Mouse (Mus musculus) stomach, embryonic 16.5 days (tissue): ENCODE measurements around the gene Actl6b. TPM values are rescaled to one million over a fixed set of nuclear protein-coding genes. Genes with fewer than 3 reads are reported as not detected.

Source experiments
- ATAC-seq: fragments of 200-750 bp; cut with Nextera tagmentation; 2 replicates; pipeline ENCODE4 v1.8.0; 2017; ENCODE audit warnings: moderate number of reproducible peaks, moderate TSS enrichment; ENCODE audit not compliant: insufficient read depth, low FRiP score
- H3K27ac ChIP-seq: fragments of 300-500 bp; sonication (generic); 2 replicates; pipeline ENCODE4 v1.5.1; 2014; ENCODE audit warnings: low read length
- H3K27me3 ChIP-seq: fragments of 300-500 bp; sonication (generic); 2 replicates; pipeline ENCODE4 v1.6.1; 2014; ENCODE audit warnings: low read length, control low read depth, mixed read lengths; ENCODE audit not compliant: control insufficient read depth, insufficient read depth
- H3K36me3 ChIP-seq: fragments of 300-500 bp; sonication (generic); 2 replicates; pipeline ENCODE4 v1.6.1; 2014; ENCODE audit warnings: low read length; ENCODE audit not compliant: control insufficient read depth, insufficient read depth
- H3K4me1 ChIP-seq: fragments of 300-500 bp; sonication (generic); 2 replicates; pipeline ENCODE4 v1.6.1; 2014; ENCODE audit warnings: low read length, control low read depth, mixed read lengths; ENCODE audit not compliant: control insufficient read depth, insufficient read depth
- H3K4me2 ChIP-seq: fragments of 300-500 bp; sonication (generic); 2 replicates; pipeline ENCODE4 v1.6.1; 2014; ENCODE audit warnings: low read depth, low read length, mixed read lengths
- H3K4me3 ChIP-seq: fragments of 300-500 bp; sonication (generic); replicated peaks from 2 replicates; pipeline ENCODE4 v1.5.1; 2014; ENCODE audit warnings: mild to moderate bottlenecking, low read length
- H3K9ac ChIP-seq: fragments of 300-500 bp; sonication (generic); 2 replicates; pipeline ENCODE4 v1.6.1; 2014; ENCODE audit warnings: low read length
- H3K9me3 ChIP-seq: fragments of 300-500 bp; sonication (generic); replicated peaks from 2 replicates; pipeline ENCODE4 v1.6.1; 2016; ENCODE audit warnings: low read length, control low read depth; ENCODE audit not compliant: control insufficient read depth
- WGBS: fragments of 180-500 bp; shearing (Covaris S2); extraction: QIAGEN DNeasy Blood & Tissue Kit; methylation state at CpG from one replicate; pipeline ENCODE4 v1.1.7; 2014; 5-methylcytosine and 5-hydroxymethylcytosine counted together
- polyA plus RNA-seq: library from polyadenylated mRNA; unstranded; fragments of >200 nt; fragmentation: Nextera tagmentation; extraction: Ambion mirVana; gene quantifications from 2 replicates; pipeline ENCODE4 v1.2.1, GENCODE M21; 2015

The Actl6b gene
- polyA plus RNA-seq, 1 experiment from 2014 or later = 3.6 TPM

DNA sequence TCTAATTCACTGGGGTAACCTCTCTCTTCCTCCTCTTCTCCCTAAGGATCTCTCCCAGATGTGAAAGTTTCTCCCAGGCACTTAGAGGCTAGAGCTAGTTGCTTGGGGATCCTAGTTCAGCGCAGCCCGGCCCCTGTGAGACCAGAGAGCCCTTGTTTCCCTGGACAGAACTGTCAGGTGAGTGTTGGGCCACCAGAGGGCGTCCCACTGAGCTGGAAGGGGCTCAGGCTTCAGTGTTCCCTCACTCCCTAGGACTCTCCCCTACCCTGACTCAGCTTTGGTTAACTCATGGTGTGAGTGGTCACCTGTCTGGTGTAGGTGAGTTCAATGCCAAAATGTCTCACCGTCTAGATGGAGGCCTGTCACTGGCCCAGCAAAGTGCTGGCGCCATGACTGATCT is 34.9 kb upstream of the Actl6b start, which contains the start of gene Gigyf1:
Gene Gigyf1, plus strand, starts transcription at position 113 of the 400 bp plus-strand sequence.
- Histone ChIP-seq H3K27ac (no peak within 1 kb of the TSS), H3K4me3 (no peak within 1 kb of the TSS), H3K4me2 (no peak within 1 kb of the TSS), H3K9ac (no peak within 1 kb of the TSS), H3K36me3 (peaks cover 25% of the 10 kb centered on the region), H3K9me3 (no peaks in the 10 kb centered on the region), H3K27me3 (no peaks in the 10 kb centered on the region), H3K4me1 (no peaks in the 10 kb centered on the region)
- no peak for ATAC-seq
- 71% methylated on average over 5 of the region's 5 CpGs for WGBS

DNA sequence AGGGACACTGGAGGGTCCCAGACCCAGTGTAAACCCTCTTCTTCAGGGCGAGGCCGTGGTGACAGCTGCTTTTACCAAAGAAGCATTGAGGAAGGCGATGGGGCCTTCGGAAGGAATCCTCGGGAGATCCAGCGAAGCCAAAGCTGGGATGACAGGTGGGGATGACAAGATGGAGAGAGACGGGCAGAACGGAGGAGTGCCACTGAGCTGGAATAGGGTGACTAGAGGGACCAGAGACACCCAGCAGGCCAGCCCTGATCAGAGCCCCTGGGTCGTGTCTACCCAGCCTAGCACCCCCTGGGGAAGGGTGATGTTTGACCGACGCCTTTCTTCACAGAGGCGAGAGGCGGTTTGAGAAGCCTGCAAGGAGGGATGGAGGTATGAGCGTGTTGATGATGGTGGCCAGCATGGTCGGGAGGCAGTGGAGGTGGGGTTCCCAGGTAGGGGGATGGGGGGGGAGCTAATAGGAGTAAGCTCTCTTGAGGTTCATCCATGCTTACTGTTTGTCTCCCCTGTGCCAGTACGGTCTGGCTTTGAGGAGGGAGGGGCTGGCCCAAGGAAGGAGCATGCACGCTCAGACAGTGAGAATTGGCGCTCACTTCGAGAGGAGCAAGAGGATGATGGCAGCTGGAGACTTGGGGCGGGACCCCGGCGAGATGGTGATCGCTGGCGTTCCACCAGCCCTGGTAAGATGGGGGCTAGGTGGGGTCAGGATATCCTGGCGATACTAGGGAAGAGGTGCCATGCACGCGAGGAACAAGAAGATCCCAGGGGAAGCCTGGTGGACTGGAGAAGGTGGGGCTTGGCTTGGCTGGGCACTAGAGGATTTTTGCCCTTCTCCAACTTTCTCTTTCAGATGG is 33.4 kb upstream of the Actl6b start:
- no peak for ATAC-seq
- Histone ChIP-seq H3K9ac (no peak overlapping the region), H3K36me3 (peaks cover 31% of the 10 kb centered on the region), H3K4me2 (no peak overlapping the region), H3K9me3 (no peaks in the 10 kb centered on the region), H3K27me3 (no peaks in the 10 kb centered on the region), H3K4me1 (no peaks in the 10 kb centered on the region), H3K27ac (no peak overlapping the region), H3K4me3 (no peak overlapping the region)
- 91% methylated on average over 27 of the region's 27 CpGs for WGBS

DNA sequence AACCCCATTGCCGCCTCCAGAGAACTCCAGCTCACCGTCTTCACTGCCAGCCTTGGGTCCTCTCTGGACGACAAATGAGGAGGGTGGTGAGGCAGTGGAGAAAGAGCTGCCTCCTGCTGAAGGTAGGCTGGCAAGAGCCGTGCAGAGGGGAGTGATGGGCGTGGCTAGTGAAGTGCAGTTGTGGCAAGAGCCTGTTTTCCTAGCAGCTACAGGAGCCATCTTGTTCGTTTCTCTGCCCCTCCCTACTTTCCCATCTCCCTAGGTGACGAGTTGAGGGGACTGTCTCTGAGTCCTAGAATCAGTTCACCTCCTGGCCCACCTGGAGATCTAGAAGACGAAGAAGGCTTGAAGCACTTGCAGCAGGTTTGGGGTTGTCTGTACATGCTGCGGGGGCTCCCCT is 31.5 kb upstream of the Actl6b start:
- H3K4me3 ChIP-seq = no peak overlapping the region
- H3K36me3 ChIP-seq = peaks cover 31% of the 10 kb centered on the region
- peaks cover 5% of the 10 kb centered on the region for H3K4me1 ChIP-seq
- 76% methylated on average over 9 of the region's 9 CpGs for WGBS
- no peak overlapping the region for H3K27ac ChIP-seq
- no peaks in the 10 kb centered on the region for H3K27me3 ChIP-seq
- no peaks in the 10 kb centered on the region for H3K9me3 ChIP-seq
- no peak overlapping the region for H3K9ac ChIP-seq
- ATAC-seq = no peak
- no peak overlapping the region for H3K4me2 ChIP-seq

DNA sequence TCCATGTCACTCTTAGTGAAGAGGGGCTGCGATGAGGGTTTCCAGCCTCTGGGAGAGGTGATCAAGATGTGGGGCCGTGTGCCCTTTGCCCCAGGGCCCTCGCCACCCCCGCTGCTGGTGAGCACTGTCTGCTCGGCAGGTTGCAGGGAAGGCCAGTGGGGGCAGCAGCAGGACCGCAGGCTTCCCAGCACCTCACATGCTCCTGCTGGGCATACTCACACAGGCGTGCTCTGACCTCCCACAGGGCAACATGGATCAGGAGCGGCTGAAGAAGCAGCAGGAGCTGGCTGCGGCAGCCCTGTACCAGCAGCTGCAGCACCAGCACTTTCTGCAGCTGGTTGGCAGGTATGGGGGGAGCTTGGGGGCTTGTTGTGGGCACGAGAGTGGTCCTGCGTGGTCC is 30.6 kb upstream of the Actl6b start:
- H3K4me1 ChIP-seq = peaks cover 10% of the 10 kb centered on the region
- no peak overlapping the region for H3K4me2 ChIP-seq
- peaks cover 32% of the 10 kb centered on the region for H3K36me3 ChIP-seq
- H3K27me3 ChIP-seq = no peaks in the 10 kb centered on the region
- H3K9ac ChIP-seq = no peak overlapping the region
- 73% methylated on average over 11 of the region's 11 CpGs for WGBS
- H3K9me3 ChIP-seq = no peaks in the 10 kb centered on the region
- no peak for ATAC-seq
- no peak overlapping the region for H3K4me3 ChIP-seq
- H3K27ac ChIP-seq = no peak overlapping the region

DNA sequence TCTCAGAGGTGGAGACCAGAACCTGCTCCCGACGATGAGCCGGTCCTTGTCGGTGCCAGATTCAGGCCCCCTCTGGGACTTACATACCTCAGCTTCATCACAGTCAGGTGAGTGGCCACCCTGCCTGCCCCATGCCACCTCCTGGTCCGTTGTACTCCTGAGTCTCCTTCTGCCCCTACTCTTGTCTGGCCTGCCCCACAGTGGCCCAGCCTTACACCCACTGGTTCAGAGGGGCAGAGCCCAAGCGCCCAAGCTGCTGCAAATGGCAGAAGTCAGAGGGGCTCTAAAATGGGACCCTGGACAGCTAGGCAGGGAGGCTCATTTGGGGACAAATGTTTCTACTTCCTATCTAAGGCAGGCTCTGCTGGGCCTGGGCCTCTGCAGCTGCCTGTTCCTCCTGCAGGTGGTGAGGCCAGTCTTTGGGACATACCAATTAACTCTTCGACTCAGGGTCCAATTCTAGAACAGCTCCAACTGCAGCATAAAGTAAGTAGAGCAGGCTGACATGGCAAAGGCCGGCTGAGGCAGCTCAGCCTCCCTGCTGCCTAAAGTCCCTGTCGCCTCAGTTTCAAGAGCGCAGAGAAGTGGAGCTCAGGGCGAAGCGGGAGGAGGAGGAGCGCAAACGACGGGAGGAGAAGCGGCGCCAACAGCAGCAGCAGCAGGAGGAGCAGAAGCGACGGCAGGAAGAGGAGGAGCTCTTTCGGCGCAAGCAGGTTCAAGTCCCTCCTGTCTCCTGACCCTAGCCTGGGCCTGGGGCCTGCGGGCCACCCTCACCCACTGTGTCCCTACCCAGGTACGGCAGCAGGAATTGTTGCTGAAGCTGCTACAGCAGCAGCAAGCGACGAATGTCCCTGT is 29.7 kb upstream of the Actl6b start:
- Histone ChIP-seq H3K4me2 (no peak overlapping the region), H3K4me1 (peaks cover 10% of the 10 kb centered on the region), H3K9ac (no peak overlapping the region), H3K9me3 (no peaks in the 10 kb centered on the region), H3K36me3 (peaks cover 35% of the 10 kb centered on the region), H3K27ac (no peak overlapping the region), H3K27me3 (no peaks in the 10 kb centered on the region), H3K4me3 (no peak overlapping the region)
- ATAC-seq = no peak
- 81% methylated on average over 25 of the region's 25 CpGs for WGBS

DNA sequence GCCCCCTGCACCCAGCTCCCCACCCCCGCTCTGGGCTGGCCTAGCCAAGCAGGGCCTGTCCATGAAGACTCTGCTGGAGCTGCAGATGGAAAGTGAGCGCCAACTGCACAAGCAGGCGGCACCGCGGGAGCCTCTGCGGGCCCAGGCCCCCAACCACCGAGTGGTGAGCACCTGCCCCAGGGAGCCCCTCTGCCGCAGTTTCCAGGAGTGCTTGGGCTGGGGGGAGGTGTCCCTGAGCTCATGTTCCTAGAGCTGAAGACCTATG is 29.1 kb upstream of the Actl6b start:
- H3K27me3 ChIP-seq = no peaks in the 10 kb centered on the region
- peaks cover 10% of the 10 kb centered on the region for H3K4me1 ChIP-seq
- H3K36me3 ChIP-seq = peaks cover 31% of the 10 kb centered on the region
- ATAC-seq = no peak
- H3K4me2 ChIP-seq = no peak overlapping the region
- no peak overlapping the region for H3K27ac ChIP-seq
- WGBS = 81% methylated on average over 8 of the region's 8 CpGs
- no peaks in the 10 kb centered on the region for H3K9me3 ChIP-seq
- no peak overlapping the region for H3K9ac ChIP-seq
- H3K4me3 ChIP-seq = no peak overlapping the region

DNA sequence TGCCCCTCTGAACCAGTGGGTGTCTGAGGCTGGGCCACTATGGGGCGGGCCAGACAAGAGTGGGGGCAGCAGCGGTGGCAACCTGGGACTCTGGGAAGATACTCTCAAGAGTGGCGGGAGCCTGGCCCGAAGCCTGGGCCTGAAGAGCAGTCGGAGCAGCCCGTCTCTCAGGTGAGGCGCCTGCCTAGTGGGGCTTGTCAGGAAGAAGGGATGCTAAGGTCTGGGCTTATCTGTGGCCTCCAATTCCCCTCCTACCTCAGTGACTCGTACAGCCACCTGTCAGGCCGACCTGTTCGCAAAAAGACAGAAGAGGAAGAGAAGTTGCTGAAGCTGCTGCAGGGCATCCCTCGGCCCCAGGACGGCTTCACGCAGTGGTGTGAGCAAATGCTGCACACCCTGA is 28.6 kb upstream of the Actl6b start:
- no peaks in the 10 kb centered on the region for H3K9me3 ChIP-seq

DNA sequence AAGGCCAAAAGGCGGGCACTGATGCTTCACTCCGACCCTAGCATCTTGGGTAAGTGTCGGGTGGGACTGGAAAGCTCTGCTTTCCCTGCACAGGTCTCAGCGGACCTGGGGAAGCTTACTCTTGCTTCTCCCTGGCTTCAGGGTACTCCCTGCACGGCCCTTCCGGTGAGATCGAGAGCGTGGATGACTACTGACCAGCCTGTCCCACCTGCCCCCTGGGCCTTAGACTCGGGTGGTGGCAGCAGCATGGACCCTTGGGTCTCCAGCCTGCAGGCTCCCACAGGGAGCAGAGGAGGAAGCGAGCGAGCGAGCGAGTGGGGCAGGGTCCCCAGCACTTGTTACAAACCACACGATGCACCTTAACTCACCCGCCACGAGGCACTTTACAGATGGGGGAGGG is 27.8 kb upstream of the Actl6b start:
- peaks cover 16% of the 10 kb centered on the region for H3K4me1 ChIP-seq
- no peak overlapping the region for H3K4me3 ChIP-seq
- H3K9me3 ChIP-seq = no peaks in the 10 kb centered on the region
- H3K27ac ChIP-seq = no peak overlapping the region; the same call in 1 of the 2 replicates
- 70% methylated on average over 16 of the region's 16 CpGs for WGBS
- ATAC-seq = no peak
- H3K27me3 ChIP-seq = no peaks in the 10 kb centered on the region
- H3K4me2 ChIP-seq = no peak overlapping the region
- no peak overlapping the region for H3K9ac ChIP-seq
- peaks cover 25% of the 10 kb centered on the region for H3K36me3 ChIP-seq

More for the DNA sequence above, 28.6 kb upstream of the Actl6b start:
- WGBS = 87% methylated on average over 13 of the region's 13 CpGs
- Histone ChIP-seq H3K4me2 (no peak overlapping the region), H3K27ac (no peak overlapping the region), H3K4me3 (no peak overlapping the region), H3K4me1 (peaks cover 10% of the 10 kb centered on the region), H3K27me3 (no peaks in the 10 kb centered on the region), H3K9ac (no peak overlapping the region), H3K36me3 (peaks cover 30% of the 10 kb centered on the region)
- no peak for ATAC-seq
